Mouse (Mus musculus) urinary bladder, postnatal 10 days (tissue): ENCODE data around the gene Ciz1.
"Not testable (repeated sequence)": the region's sequence is repeated elsewhere in the genome, so short reads cannot be mapped to it uniquely, and the experiment has no call there.

Experiments
- DNase-seq: peaks from one replicate; pipeline ENCODE4 v3.0.0; 2022; ENCODE audit warnings: low spot score

Gene Ciz1

DNA sequence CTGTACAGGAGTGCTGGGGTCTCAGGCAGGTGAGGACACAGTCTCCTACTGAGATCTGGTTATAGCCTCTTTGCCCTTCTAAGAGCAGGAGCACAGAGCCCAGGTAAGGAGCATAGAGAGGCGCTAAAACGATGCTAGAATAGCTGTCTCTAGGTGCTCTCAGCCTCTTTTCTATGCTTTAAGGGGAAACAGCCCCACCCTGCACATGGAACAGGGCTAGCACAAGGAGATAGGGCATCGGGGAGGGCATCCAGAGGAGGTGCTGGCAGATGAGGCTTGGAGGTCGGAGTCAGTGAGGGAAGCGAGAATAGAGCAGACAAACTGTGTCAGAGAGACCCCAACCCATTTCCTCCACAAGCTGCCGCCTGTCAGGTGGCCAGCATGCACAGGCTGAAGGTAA lies 5.1 kb upstream of the Ciz1 start:
- no peak for DNase-seq

GRCm38 (mm10) chr2:32348311-32348710 lies 3.8 kb upstream of the Ciz1 start:
- no peak for DNase-seq

- no peak for DNase-seq
Measured at GRCm38 (mm10) chr2:32349625-32350255, 2.4 kb upstream of the Ciz1 start.

DNA sequence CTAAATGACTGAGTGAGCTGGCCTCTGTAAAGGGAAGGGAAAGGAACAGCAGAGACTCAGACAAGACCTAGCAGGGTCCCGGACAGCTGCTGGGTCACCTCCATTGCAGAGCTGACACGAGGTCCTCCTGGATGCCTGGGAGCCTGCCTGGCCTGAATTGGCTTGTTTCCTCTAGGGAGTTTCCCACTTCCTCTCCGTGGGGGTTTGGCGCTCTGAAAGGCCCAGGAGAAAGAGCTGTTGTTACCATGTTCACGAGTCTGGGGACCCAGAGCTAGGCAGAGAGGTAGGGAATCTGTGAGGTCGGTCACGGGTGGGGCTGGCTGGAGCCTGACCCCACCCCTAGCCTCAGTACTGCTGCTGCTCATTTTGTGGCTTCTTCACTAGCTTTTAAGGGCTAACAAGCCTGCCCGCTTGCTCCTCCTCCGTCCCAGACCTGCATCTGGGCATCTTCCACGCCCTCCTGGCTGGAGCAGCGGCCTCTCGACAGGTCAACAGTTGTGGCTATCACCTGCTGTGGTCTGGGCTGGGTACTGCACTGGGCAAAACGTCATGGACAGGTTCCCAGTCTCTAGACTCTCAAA lies 1.6 kb upstream of the Ciz1 start:
- DNase-seq, result no peak

- DNase-seq, result no peak
Measured at GRCm38 (mm10) chr2:32351471-32351961, 611 bp upstream of the Ciz1 start.

- DNase-seq, result peak; percentile 78
Measured at GRCm38 (mm10) chr2:32353007-32353542, 948 bp downstream of the Ciz1 start, which contains the start of gene Dnm1. Dnm1 (minus strand) TSS chr2:32353338.

GRCm38 (mm10) chr2:32353836-32354235 lies 1.7 kb downstream of the Ciz1 start:
- no peak for DNase-seq

- DNase-seq, result no peak
Measured at GRCm38 (mm10) chr2:32354336-32354895, 2.3 kb downstream of the Ciz1 start.

DNA sequence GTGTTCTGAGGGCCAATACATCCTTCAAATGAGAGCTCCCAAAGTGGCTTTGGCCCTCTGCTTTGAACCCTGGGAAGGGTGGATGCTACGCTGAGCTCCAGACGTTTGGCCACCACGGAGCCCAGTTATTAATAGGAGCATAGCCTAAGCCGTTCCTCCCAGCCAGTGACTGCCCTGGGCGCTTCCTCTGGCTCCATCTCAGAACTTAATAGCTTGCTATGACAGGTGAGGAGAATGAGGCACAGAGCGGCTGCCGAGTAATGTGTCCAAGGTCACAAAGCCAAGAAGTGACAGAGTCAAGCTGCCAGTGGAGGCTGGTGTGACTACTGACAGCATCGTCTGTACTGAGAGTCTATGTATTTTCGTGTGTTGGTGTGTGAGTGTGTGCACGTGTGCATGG lies 4.1 kb downstream of the Ciz1 start:
- DNase-seq, result no peak

GRCm38 (mm10) chr2:32357710-32358109 lies 5.6 kb downstream of the Ciz1 start:
- DNase-seq, result no peak

DNA sequence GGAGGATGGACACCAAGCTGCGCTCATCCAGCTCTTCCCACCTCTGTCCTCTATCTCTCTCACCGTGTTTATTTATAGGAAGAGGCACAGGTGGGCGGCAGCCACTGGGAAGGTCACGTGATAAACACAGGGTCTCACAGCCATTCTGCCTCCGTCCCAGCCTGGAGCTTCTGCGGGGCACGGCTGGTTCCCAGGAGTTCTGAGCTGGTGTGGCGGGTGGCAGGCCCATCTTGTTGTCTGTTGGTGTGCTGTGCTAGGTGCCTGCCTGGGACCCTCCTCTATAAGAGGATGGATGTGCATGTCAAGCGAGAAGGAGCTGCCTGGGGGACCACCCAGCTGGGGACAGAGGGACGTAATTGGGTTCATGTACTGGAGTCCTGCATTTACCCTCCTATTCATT lies 6.3 kb downstream of the Ciz1 start:
- no peak for DNase-seq

DNA sequence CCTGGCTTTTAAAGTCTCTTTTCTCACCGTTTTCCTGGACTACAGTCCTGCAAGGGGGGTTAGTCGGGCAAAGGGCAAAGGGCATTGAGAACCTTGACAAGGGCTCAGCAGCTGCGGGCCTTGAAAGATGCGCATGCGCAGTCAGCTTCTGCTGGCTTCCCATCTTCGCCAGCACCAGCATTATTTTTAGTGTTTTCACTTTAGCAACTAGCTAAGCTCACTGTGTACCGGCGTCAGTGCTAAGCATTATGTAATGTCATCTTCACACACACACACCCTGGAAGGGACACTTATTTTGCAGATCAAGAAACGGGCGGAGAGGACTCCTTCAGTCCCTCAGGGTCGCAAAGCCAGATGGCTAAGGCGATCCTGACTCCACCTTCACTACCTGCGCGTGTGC lies 8.6 kb downstream of the Ciz1 start:
- DNase-seq, result no peak

DNA sequence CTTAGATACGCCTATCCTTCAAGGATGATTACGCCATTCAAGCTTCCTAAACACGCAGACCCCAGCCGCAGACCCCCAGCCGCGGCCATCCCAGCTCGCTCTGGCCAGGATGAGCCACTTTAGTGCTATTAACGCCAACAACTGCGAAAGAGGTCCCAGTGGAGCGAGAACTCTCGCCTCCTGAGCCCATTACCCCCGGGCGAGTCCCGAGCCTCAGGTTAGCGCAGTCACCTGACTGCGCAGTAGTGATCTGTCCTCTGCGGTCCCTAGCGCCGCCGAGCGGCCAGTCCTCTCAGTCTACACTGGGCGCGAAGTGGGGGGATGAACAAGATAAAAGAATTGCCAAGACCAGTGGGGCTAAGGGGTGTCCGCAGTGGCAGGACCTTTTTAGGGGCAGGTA lies 9.3 kb downstream of the Ciz1 start:
- DNase-seq, result no peak

GRCm38 (mm10) chr2:32362274-32362673 lies 10.1 kb downstream of the Ciz1 start:
- not testable (repeated sequence) for DNase-seq

GRCm38 (mm10) chr2:32362817-32363340 lies 10.8 kb downstream of the Ciz1 start:
- DNase-seq, result peak; percentile 69

GRCm38 (mm10) chr2:32363376-32364106 lies 11.4 kb downstream of the Ciz1 start:
- DNase-seq, result no peak

DNA sequence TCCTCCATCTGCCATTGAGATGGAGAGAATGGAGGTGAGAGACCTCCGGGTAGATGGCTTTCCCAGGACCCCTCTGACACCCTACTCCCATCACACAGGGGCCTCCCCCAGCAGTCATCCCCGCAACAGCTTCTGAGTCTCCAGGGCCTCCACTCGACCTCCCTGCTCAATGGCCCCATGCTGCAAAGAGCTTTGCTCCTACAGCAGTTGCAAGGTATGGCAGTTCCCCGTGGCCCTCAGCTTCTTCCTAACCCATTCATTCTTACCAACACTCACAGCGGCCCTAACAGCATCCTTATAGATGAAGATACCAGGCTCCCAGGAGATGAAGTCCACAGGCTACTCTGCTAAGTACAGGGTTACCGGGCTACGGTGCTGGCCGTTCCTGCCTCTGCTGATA lies 12.0 kb downstream of the Ciz1 start:
- DNase-seq, result no peak

DNA sequence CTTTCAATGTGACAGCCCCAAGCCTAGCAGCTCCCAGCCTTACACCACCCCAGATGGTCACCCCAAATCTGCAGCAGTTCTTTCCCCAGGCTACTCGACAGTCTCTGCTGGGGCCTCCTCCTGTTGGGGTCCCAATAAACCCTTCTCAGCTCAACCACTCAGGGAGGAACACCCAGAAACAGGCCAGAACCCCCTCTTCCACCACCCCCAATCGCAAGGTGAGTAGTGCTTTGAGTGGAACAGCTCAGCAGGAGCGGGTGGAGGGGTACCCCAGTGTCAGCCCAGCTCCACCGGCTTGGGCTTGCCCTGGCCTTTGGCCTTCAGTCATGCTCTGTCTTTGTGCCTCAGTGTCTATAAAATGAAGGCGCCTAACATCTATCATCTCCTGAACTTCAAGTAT lies 15.2 kb downstream of the Ciz1 start:
- DNase-seq, result no peak

GRCm38 (mm10) chr2:32374191-32374590 lies 22.1 kb downstream of the Ciz1 start:
- DNase-seq, result no peak

- no peak for DNase-seq
Measured at GRCm38 (mm10) chr2:32375317-32375940, 23.3 kb downstream of the Ciz1 start.

DNA sequence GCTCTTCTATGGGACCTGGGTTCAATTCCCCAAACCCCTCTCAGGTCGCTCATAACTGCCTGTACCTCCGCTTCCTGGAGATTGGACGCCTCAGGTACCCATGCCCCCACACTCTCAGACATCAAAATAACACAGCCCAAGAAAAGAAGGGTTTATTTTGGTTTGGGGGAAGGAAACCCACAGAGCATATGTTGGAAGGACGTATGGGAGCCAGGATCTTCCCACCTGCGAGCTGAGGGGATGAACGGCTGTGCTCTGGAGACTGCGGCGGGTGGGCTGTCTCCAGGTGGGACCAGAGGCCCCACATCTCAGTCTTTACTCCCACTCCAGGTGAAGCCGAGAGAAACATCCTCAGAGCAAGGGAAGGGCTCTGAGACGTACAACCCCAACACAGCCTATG lies 24.8 kb downstream of the Ciz1 start:
- no peak for DNase-seq

DNA sequence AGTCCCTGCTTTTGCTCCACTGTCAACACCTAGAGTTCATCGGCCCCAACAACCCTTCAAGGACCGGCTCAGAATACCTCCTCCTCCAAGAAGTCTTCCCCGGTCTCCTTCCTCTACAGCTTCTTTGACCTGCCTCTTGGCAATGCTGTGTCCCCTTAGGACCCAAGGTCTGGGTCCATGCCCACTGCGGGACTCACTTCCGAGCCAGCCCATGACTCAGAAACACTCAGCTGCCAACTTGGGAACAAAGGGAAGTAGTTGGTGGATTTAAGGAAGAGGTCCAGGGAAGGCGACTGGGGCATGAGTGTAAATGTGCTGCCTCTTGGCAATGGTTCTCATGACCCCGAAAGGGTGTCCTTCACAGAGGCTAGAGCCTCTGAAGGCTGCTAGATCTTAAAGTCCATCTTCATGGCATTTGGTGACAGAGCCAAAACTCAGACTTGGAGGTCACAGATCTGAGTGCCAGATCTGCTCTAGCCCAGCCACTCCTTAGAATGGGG lies 27.9 kb downstream of the Ciz1 start:
- no peak for DNase-seq
